Mouse (Mus musculus) bone marrow macrophage, adult 2 months (primary cell): Measurements from ENCODE around the gene Inpp5k. TPM values are rescaled to one million over a fixed set of nuclear protein-coding genes. Genes with fewer than 3 reads are reported as not detected.

ENCODE experiments used
- H3K27ac ChIP-seq: 2 replicates; pipeline ENCODE4 v1.5.1; 2012; ENCODE audit warnings: low read depth, low read length; ENCODE audit not compliant: insufficient read depth
- H3K4me1 ChIP-seq: 2 replicates; pipeline ENCODE4 v1.6.1; 2012; ENCODE audit warnings: low read length; ENCODE audit not compliant: control insufficient read depth, insufficient read depth
- H3K4me3 ChIP-seq: 2 replicates; pipeline ENCODE4 v1.5.1; 2012; ENCODE audit warnings: mild to moderate bottlenecking, low read length, moderate library complexity; ENCODE audit not compliant: insufficient read depth
- CTCF ChIP-seq: IDR thresholded peaks from 2 replicates; pipeline ENCODE4 v1.5.1; 2012; ENCODE audit warnings: low read depth, mild to moderate bottlenecking, low read length, moderate library complexity
- POLR2A ChIP-seq: IDR thresholded peaks from 2 replicates; pipeline ENCODE4 v1.6.1; 2012; ENCODE audit warnings: mild to moderate bottlenecking, low read depth, low read length, borderline replicate concordance
- polyA plus RNA-seq: library from polyadenylated mRNA; stranded (reverse); fragments of >200 nt; gene quantifications from 2 replicates; pipeline ENCODE4 v1.2.4, GENCODE M21; 2012; ENCODE audit not compliant: missing spikeins, insufficient read depth, insufficient read length

Inpp5k gene
- 85.4 and 101 TPM in 2 replicates for polyA plus RNA-seq

DNA sequence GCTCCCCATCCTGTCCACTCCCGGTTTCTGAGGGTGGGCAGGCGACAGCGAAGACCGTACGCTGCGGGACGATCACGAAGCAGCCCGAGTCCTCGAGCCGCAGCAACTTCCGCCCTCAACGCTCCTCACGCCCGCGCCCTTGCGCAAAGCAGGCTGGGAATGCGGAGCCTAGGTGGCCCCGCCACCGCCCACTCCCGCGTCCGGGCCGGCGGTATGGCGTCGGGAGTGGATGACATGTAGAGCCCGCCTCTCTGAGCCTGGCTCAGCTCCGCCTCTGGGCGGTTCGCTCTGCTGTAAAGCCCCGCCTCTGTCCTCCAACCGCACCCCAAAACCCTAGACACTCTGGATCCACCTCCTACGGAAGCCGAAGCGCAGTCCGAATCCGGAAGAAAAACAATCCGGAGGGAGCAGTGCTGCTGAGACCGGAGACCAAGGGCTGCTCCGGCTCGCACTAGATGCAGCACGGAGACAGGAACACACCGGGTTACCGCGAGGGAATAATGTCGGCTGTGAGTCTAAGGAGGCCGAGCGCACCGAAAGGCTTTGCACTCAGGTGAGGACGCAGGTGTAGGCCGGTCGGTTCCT is at the start of gene Inpp5k:
TSS of gene Inpp5k (plus strand) at position 344 of the 585 bp plus-strand sequence.
- Histone ChIP-seq H3K4me1 (peaks cover 15% of the 10 kb centered on the region), H3K27ac (peak within 1 kb of the TSS; percentile 59), H3K4me3 (peak within 1 kb of the TSS; percentile 86)
- TF ChIP-seq CTCF (no peak), POLR2A (0 out of 2 replicates have a peak, but pooled peaks have one; percentile 55)

DNA sequence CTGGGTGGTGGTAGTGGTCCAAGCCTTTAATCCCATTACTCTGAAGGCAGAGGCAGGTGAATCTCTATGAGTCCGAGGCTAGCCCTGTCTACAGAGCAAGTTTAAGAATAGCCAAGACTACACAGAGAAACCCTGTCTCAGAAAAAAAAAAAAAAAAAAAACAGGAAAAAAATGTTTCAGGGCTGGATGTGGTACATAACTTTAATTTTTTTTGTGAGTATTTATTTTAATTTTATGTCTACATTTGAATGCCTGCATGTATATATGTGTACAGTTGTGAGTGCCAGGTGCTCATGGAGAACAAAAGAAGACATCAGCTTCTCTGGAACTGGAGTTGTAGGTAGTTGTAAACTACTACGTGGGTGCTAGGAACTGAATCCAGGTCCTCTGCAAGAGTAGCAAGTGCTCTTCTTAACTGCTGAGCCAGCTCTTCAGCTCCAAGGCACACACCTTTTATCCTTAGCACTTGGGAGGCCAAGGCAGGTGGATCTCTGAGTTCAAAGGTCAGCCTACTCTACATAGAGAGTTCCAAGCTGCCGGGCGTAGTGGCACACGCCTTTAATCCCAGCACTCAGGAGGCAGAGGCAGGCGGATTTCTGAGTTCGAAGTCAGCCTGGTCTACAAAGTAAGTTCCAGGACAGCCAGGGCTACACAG is 49.2 kb upstream of the Inpp5k start:
- TF ChIP-seq POLR2A: no peak
- TF ChIP-seq CTCF: no peak
- no peak overlapping the region for H3K4me3 ChIP-seq
- H3K4me1 ChIP-seq: peaks cover 20% of the 10 kb centered on the region
- no peak overlapping the region for H3K27ac ChIP-seq

DNA sequence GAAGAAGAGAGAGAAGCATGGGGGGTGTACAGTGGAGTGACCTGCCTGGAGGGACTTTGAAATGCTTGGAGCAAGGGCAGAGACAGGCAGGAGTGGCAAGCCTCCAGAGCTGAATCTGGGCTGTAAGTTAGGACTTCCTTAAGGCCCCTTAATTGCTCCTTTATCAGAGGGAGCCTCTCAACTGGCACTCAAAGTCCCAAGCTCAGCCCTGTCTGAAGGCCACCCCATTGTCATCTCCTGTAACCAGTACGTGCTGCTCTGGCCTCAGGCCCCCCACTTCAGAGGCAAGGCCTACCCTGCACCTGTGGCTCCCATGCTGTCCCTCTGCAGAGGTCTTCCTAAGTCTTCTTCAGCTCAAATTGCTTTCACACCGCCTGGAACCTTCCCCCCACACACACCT is 47.3 kb upstream of the Inpp5k start:
- no peak overlapping the region for H3K27ac ChIP-seq
- H3K4me1 ChIP-seq: peaks cover 26% of the 10 kb centered on the region
- no peak overlapping the region for H3K4me3 ChIP-seq
- TF ChIP-seq CTCF: no peak
- TF ChIP-seq POLR2A: no peak

DNA sequence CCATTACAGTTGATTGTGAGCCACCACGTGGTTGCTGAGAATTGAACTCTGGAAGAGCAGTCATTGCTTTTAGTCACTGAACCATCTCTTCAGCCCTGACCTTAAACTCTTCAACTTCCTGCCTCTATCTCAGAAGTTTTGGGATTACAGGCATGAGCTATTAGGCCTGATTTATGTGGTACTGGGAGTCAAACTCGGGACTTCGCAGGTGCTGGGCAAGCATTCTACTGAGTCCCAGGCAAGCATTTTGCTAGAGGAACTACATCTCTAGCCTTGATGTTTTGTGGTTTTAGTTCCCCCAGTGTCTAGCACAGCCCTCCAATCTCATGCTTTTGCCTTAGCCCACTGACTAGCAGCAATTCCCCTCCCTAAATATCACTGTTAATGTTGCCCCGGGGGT is 45.7 kb upstream of the Inpp5k start:
- peaks cover 37% of the 10 kb centered on the region for H3K4me1 ChIP-seq
- H3K27ac ChIP-seq: no peak overlapping the region
- H3K4me3 ChIP-seq: no peak overlapping the region
- no peak for TF ChIP-seq POLR2A
- no peak for TF ChIP-seq CTCF

DNA sequence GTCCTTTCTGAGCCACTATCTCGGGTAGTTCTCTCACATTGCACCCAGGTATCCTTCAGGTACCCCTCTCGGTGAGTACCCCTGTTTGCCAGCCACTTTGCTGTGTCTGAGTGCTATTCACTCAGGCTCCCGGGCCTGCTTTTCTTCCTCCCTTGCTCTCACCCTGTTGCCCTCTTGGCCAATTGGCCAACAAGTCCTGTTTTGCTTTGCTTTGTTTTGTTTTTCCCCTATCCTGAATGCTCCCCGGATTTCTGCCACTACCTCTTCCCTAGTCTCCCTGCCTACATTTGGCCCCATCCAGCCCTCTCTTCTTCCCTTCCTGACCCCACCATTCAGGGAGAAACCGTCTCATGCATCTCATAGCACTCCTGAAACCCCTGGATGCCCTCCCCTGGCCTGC is 44.8 kb upstream of the Inpp5k start:
- TF ChIP-seq CTCF: no peak
- TF ChIP-seq POLR2A: no peak
- no peak overlapping the region for H3K4me3 ChIP-seq
- peaks cover 46% of the 10 kb centered on the region for H3K4me1 ChIP-seq
- no peak overlapping the region for H3K27ac ChIP-seq

DNA sequence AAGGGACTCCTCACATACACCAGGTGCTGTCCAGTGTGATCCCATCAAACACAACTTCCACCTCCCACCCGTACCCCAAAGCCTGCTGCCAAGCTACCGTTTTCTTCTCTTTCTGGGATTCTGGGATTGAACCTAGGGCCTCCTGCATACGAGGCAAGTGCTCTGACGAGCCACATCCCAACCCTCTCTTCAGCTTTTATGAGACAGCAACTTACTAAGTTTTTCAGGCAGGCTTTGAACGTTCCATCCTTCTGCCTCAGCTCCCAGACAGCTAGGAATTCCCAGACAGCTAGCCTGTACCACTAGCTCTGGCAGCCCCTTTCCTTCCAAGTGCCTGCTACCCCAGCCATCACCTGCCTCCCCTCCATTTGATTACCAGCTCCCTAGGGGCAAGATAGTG is 43.8 kb upstream of the Inpp5k start:
- Histone ChIP-seq H3K27ac (peak overlapping the region; percentile 50), H3K4me1 (peaks cover 56% of the 10 kb centered on the region), H3K4me3 (no peak overlapping the region)
- TF ChIP-seq CTCF (no peak), POLR2A (no peak)

DNA sequence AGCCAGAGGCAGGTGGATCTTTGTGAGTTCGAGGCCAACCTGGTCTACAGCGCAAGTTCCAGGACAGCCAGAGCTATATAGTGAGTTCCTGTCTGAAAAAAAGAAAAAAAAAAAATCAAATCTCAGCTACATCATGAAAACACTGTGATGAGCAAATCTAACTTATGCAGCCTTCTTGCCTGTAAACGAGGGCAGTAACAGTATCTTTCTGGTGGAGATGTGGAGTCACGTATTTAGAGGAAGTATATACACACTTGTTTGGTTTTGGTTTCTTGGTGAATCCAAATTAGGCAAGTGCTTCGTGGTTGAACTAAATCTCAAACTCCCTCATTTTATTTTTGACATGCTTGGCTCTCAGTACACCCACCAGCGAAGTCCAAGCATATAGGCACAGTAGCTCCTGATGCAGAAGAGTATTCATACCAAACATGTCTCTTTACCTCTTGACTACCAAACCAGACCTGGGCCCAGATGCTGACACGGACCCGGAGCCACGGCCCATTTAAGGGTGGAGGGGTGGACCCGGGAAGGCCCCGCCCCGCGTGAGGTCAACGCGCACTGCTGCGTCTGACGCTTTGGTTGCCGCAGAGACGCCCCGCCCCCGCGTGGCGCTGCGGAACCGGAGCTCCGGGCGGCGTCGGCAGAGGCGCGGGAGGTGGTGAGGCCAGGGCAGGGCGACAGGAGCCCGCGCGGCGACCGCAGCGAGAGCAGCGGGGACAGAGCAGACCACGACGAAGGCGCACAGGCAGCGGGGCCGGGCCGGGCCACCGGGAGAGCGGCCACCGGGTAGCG is 43.1 kb upstream of the Inpp5k start, which contains the start of gene Pitpna:
TSS of gene Pitpna (plus strand) at position 605 of the 792 bp plus-strand sequence.
- peaks cover 61% of the 10 kb centered on the region for H3K4me1 ChIP-seq
- no peak for TF ChIP-seq POLR2A
- TF ChIP-seq CTCF: no peak
- peak within 1 kb of the TSS; percentile 91 for H3K4me3 ChIP-seq
- H3K27ac ChIP-seq: peak within 1 kb of the TSS; percentile 63

DNA sequence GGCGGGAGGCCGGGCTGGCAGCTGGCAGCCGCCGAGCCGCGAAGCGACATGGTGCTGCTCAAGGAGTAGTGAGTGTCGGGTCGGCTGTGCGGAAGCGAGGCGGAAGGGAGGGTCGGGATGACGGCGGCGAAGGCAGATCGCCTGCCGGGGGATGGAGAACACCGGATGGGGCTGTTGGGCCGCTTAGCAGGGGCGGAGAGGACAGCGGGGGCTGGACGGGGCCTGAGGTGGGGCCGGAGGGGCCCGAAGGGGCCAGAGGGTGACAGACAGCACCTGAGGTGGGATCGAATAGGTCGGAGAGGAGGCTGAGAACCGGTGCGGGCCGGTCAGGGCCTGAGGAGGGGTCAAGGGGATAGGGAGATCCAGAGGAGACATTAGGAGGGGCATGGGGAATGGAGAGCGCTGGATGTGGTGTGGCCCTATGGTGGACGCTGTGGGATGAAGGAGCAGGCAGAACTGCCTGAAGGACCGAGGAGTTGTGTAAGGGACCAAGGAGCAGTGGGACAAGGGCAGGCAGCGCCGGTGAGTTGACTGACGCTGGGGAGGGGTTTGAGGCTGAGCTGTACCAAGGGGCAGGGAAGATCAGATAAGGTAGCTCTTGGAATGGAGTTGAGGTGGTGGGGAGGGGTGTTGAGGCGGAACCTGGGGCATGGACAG is 42.4 kb upstream of the Inpp5k start:
- TF ChIP-seq CTCF (no peak), POLR2A (no peak)
- Histone ChIP-seq H3K4me1 (peaks cover 67% of the 10 kb centered on the region), H3K4me3 (peak overlapping the region; percentile 91), H3K27ac (peak overlapping the region; percentile 63)

DNA sequence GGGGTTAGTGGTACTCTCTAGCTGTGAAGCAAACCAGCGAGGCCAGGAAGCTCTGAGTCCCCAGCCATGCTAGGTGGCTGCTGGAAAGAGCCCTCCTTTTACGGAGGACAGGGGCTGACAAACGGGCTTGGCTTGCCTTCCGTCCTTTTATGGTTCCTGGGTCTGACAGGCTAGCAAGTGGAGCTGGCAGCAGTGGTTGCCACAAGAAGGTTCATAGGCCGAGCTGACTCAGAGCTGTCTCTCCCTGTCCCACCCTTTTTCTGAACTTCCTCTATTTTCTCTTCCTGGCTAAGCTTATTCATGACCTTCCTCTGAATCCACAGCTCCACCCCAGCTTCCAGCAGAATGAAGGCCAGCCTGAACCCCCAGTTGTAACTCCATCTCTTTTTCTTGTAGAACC is 38.2 kb upstream of the Inpp5k start:
- Histone ChIP-seq H3K4me3 (peak overlapping the region; percentile 35; the same call in 1 of the 2 replicates), H3K27ac (peak overlapping the region; percentile 86), H3K4me1 (peaks cover 73% of the 10 kb centered on the region)
- TF ChIP-seq CTCF (no peak), POLR2A (no peak)
